Mouse (Mus musculus): ENCODE results near the gene Msh4. TPM values are rescaled to one million over a fixed set of nuclear protein-coding genes. Genes with fewer than 3 reads are reported as not detected.
A peak's percentile ranks its signal among the peaks of the same experiment; 100 is the strongest.

Msh4 gene
- polyA plus RNA-seq, 1 experiment = not detected

DNA sequence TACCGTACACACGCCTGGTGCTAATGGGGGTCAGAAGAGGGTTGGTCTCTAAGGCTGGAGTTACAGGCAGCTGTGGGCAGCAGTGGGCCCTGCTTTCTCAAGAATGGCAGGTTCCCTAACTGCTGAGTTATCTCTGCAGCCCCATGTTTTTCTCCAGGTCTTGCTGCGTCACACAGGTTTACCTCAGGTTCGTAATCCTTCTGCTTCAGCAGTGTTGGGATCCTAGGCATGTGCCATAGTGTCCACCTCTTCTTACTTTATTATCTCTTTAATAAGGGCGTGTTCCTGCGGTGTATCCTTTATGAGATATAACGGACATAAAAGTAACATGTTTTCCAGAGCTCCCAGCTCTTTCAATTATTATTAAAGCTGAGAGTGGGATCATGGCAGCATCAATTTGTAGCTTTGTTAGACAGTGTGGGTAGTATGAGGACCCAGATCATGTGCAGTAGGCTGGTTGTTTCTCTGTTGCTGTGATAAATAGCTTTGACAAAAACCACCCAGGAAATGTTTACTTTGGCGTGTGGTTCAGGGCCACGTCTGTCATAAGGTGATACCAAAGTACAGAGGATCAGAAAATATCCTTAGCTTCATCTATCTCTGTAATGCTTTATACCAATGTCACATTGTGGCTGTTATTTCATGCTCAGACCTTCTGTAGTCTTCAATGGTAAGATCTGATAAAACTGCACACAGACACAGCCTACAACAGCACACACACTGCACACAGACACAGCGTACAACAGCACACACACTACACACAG, 15.4 kb upstream of the Msh4 start:
- Histone ChIP-seq H3K4me3 (ENCODE audit: insufficient read depth, low read depth, low read length) (no peak overlapping the region), H3K4me1 (ENCODE audit: control insufficient read depth, insufficient read depth, insufficient read length, low read length) (no peaks in the 10 kb centered on the region), H3K27ac (replicated peaks; ENCODE audit: low read depth, low read length) (no peak overlapping the region)

DNA sequence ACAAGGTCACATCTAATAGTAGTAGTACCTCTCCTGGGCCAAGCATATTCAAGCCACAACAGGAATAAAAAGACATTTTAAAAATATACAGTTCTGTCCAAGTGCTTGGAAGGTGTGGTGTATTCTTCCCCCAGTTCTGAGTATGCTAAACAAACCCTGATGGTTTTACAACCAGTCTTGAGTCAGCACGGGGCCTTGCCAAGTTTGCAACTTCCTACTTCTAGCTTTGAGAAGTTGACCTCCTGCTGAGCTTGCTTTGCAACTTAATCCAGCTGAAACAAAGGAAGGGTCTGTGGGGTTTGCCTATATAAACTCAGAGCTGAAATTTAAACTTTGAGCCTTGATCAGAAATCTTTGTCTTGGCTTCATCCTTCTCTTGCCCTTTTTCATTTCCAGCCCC, 11.3 kb upstream of the Msh4 start:
- no peak overlapping the region for H3K27ac ChIP-seq (replicated peaks; ENCODE audit: low read depth, low read length)
- H3K4me3 ChIP-seq (ENCODE audit: insufficient read depth, low read depth, low read length) = no peak overlapping the region
- H3K4me1 ChIP-seq (ENCODE audit: control insufficient read depth, insufficient read depth, insufficient read length, low read length) = no peaks in the 10 kb centered on the region

- peaks cover 14% of the 10 kb centered on the region; the same call in 1 of the 2 replicates for H3K4me1 ChIP-seq (ENCODE audit: control insufficient read depth, insufficient read depth, insufficient read length, low read length)
- 0 out of 2 replicates have a peak overlapping the region, but pooled peaks have one; percentile 65 for H3K4me3 ChIP-seq (ENCODE audit: insufficient read depth, low read depth, low read length)
- peak overlapping the region; percentile 95; the same call in 1 of the 2 replicates for H3K27ac ChIP-seq (replicated peaks; ENCODE audit: low read depth, low read length)
These were observed 7.7 kb upstream of the Msh4 start for GRCm38 (mm10) chr3:153913510-153914243.

DNA sequence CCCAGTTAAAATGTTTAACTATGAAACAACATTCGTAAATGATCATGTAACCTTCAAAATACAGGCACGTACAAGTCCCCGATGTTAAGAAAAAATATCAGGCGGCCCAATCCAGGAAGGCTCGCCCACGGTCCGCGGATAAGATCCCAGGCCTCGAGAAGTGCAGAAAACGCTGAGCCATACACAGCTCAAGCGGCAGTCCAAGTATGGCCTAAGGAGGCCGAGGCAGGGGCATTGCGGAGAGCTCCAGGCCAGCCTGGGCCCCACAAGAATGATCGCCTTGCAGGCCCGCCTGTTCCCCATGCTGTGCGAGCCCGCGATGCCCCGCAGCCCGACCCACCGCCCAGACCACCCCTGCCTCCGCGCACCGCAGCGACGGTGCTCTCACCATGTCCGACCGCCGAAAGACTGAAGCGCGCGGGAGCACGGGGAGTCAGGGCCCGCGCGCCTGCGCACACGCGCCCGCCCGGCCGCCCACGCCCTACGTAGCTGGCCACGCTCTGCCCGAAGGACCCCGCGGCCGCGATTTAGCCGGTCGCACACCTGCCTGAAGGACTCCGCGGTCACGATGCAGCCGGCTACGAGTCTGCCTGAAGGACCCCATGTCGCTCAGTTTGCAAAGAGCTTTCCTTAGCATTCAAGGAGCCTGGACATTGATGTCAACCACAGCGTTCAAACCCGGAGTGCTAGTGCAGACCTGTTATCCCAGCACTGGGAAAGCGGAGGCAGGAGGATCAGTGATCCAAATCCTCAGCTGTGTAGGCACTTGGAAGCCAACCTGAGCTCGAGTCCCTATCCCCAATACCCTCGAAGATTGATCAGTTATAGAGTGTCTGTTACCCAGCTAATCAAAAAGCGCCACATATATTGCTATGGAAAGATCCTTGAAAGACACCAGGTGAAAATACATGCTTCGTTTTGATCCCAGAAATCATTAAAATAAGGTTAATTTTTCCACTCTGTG, 6.9 kb upstream of the Msh4 start, which contains the start of gene Rabggtb:
Gene Rabggtb, minus strand, starts transcription at position 464 of the 964 bp plus-strand sequence.
- peaks cover 14% of the 10 kb centered on the region; the same call in 1 of the 2 replicates for H3K4me1 ChIP-seq (ENCODE audit: control insufficient read depth, insufficient read depth, insufficient read length, low read length)
- peak within 1 kb of the TSS; percentile 95 for H3K27ac ChIP-seq (replicated peaks; ENCODE audit: low read depth, low read length)
- H3K4me3 ChIP-seq (ENCODE audit: insufficient read depth, low read depth, low read length) = peak within 1 kb of the TSS; percentile 91

DNA sequence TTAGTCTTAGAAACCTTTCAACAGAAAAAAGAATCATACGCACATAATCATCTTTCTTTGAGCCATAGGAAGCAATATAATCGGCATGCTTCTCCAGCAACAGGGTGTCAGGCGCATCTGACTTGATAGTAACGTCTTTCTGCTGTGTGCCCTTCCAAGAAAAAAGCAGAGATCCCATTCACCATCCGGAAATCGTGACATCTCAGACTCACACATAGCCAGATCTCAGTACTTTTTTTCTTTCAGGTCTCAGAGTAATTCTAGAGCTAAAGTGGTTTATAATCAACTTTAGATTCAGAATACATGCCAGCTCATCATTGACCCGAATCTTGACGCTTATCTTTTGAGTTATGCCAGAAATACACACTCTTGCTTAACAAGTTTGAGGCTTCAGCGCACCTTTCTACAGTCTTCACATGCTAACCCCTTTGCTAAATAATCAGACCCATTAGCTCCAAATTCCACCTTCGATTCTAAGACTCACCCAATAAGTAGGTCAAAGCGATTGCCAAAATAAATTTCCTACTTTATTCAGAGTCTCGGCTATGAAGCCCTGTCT, 6.0 kb upstream of the Msh4 start:
- H3K4me3 ChIP-seq (ENCODE audit: insufficient read depth, low read depth, low read length) = peak overlapping the region; percentile 91
- H3K4me1 ChIP-seq (ENCODE audit: control insufficient read depth, insufficient read depth, insufficient read length, low read length) = peaks cover 14% of the 10 kb centered on the region; the same call in 1 of the 2 replicates
- H3K27ac ChIP-seq (replicated peaks; ENCODE audit: low read depth, low read length) = peak overlapping the region; percentile 77

DNA sequence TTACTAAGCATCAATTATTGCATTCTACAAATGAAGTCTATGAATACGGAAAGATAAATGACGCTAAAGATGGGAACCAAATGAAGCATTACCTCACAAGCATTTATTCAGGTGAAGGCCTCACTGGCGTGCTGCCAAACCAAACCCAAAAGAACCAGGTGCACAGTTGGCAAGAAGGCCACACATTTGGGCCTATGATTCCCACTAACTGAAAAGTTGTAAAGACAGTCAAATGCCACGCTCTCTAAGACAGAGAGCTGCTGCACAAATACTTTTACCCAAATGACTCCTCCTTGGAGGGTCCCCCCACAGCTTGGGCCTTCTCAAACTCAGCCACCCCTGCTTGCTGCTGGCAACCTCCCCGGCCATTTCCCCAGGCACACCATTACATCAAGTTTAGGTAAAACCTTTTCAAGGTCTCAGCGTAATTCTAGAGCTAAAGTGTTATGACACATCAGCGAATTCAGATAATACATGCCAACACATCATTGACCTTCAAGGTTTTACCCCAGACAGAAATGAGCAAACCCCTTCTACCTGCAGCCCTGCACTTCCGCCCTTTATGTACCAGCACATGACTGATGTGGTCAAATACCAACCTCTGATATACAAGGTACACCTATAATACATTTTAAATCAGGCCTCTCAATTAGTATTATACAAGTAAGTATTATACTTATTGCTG, 5.4 kb upstream of the Msh4 start:
- H3K27ac ChIP-seq (replicated peaks; ENCODE audit: low read depth, low read length) = peak overlapping the region; percentile 77; the same call in 1 of the 2 replicates
- peak overlapping the region; percentile 91 for H3K4me3 ChIP-seq (ENCODE audit: insufficient read depth, low read depth, low read length)

DNA sequence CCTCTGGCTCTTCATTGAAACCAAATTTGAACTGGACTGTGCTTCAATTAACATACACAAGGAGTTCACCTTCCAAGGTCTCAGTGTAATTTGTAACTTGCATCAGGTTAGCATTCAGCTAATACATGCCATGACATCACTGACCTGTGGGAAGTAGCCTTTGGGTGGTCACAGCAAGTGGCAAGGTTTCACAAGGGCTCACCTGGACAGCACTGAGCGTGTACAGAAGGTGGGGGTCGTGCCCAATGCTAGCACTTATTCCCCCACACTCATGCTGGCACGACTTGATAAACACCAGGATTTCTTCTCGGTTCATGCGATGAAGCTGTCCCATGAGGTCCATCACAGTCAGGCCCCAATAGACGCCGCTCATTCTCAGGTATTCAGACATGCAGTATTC, 4.6 kb upstream of the Msh4 start:
- Histone ChIP-seq H3K4me3 (ENCODE audit: insufficient read depth, low read depth, low read length) (peak overlapping the region; percentile 12), H3K4me1 (ENCODE audit: control insufficient read depth, insufficient read depth, insufficient read length, low read length) (peaks cover 14% of the 10 kb centered on the region; the same call in 1 of the 2 replicates), H3K27ac (replicated peaks; ENCODE audit: low read depth, low read length) (no peak overlapping the region)

More for the DNA sequence above, 5.4 kb upstream of the Msh4 start:
- H3K4me1 ChIP-seq (ENCODE audit: control insufficient read depth, insufficient read depth, insufficient read length, low read length) = peaks cover 14% of the 10 kb centered on the region; the same call in 1 of the 2 replicates

GRCm38 (mm10) chr3:153908919-153909318, 3.0 kb upstream of the Msh4 start:
- Histone ChIP-seq H3K4me3 (ENCODE audit: insufficient read depth, low read depth, low read length) (no peak overlapping the region), H3K27ac (replicated peaks; ENCODE audit: low read depth, low read length) (no peak overlapping the region)

DNA sequence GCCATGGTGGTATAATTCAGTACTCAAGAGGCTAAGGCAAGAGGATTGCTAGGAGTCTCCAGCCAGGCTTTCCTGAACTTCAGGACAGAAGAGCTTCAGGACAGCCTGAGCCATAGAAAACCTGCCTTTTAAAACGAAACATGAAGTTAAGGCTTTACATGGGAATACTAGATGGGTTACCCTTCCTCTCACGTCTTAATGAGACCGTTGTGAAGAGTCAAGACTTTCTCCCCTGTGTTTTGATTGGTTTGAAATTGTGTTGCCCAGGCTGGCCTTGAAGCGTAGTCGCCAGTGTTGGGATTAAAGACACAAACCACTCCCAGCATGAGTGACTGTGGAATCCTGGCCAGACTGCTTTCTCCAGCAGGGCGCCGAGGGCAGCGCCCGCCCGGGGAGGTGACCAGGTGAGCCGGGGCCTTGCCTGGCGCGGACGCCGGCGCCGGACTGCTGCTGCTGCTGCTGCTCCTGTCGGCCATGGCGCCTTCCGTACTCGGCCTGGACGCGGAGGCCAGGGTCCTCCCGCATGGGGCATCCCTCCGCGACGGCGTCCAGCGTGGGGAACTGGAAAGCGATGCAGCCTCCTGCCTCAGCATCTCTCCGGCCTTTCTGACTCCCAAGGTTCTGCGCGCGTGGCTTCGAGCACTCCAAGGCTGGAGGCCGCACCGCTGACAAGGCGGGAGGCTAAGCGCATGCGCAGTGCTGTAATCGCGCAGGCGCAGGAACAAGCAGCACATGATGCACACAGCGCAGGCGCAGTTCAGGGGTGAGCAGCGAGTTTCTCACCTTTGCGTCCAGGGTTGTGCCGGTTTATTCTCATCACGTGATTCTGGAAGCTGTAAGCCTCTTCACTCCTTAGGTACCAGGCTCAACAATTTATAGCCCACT, 445 bp downstream of the Msh4 start:
- Histone ChIP-seq H3K27ac (replicated peaks; ENCODE audit: low read depth, low read length) (no peak overlapping the region), H3K4me3 (ENCODE audit: insufficient read depth, low read depth, low read length) (no peak overlapping the region), H3K4me1 (ENCODE audit: control insufficient read depth, insufficient read depth, insufficient read length, low read length) (0 out of 2 replicates have a peak, but pooled peaks cover 5% of the 10 kb centered on the region)

More at GRCm38 (mm10) chr3:153908919-153909318, 3.0 kb upstream of the Msh4 start:
- H3K4me1 ChIP-seq (ENCODE audit: control insufficient read depth, insufficient read depth, insufficient read length, low read length) = peaks cover 14% of the 10 kb centered on the region; the same call in 1 of the 2 replicates

DNA sequence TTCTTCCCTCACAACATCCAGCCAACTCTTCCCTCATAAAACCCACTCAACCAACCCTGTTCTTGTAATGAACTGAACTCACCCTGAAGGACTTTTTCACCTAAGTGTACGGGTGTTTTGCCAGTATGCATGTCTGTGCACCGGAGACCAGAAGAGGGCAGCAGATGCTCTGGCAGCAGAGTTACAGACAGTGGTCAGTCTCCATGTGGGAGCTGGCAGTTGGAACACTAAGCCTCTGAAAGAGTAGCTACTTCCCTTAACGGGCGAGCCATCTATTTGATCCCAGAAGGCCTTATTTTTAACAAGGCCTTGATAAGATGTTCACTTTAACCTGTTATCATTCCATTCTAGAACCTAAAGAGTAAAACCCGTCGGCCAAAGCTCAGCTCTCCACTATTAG, 1.4 kb downstream of the Msh4 start:
- Histone ChIP-seq H3K27ac (replicated peaks; ENCODE audit: low read depth, low read length) (no peak overlapping the region), H3K4me3 (ENCODE audit: insufficient read depth, low read depth, low read length) (no peak overlapping the region), H3K4me1 (ENCODE audit: control insufficient read depth, insufficient read depth, insufficient read length, low read length) (0 out of 2 replicates have a peak, but pooled peaks cover 3% of the 10 kb centered on the region)

- H3K4me1 ChIP-seq (ENCODE audit: control insufficient read depth, insufficient read depth, insufficient read length, low read length) = no peaks in the 10 kb centered on the region
- H3K4me3 ChIP-seq (ENCODE audit: insufficient read depth, low read depth, low read length) = no peak overlapping the region
- no peak overlapping the region for H3K27ac ChIP-seq (replicated peaks; ENCODE audit: low read depth, low read length)
These were observed 3.3 kb downstream of the Msh4 start for GRCm38 (mm10) chr3:153902595-153902994.

GRCm38 (mm10) chr3:153901904-153902303, 4.0 kb downstream of the Msh4 start:
- no peak overlapping the region for H3K27ac ChIP-seq (replicated peaks; ENCODE audit: low read depth, low read length)
- H3K4me3 ChIP-seq (ENCODE audit: insufficient read depth, low read depth, low read length) = no peak overlapping the region
- H3K4me1 ChIP-seq (ENCODE audit: control insufficient read depth, insufficient read depth, insufficient read length, low read length) = no peaks in the 10 kb centered on the region; the same call in 1 of the 2 replicates

DNA sequence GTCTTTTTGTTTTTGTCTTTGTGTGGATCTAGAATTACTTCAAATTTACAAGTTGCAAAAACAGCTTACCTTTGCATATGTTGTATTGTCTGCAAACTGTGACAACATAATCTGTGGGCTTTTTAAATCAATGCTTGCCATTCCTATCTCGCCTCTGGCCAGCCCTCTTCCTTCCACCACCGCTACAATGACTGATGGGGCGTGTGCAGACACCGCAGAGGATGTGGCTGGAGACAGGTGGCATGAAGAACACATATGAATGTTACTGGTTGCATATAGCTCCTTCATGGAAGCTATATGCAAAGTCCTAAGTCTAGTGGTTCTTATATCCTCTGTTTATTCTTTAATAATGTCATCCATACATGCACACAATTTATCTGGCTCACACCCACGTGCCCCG, 8.7 kb downstream of the Msh4 start:
- H3K4me3 ChIP-seq (ENCODE audit: insufficient read depth, low read depth, low read length) = no peak overlapping the region
- H3K4me1 ChIP-seq (ENCODE audit: control insufficient read depth, insufficient read depth, insufficient read length, low read length) = no peaks in the 10 kb centered on the region; the same call in 1 of the 2 replicates
- H3K27ac ChIP-seq (replicated peaks; ENCODE audit: low read depth, low read length) = no peak overlapping the region
